ENCODE assay signal across 8 mouse cellular contexts in genomic region chrX:52453445-52454182, GRCm38 (mm10).
DNase-seq lines count a peak whose midpoint lies in the region; ATAC-seq and TF ChIP-seq lines count a peak whose summit lies in the region.

No protein-coding gene starts in this region.

- H3K36me3 ChIP-seq in embryonic facial prominence, embryonic 10.5 days (replicated peaks): no peaks in the 10 kb centered on the region
- H3K36me3 ChIP-seq in heart, adult 2 months (ENCODE audit: control insufficient read depth, insufficient read depth, low read length): no peaks in the 10 kb centered on the region
- H3K36me3 ChIP-seq in limb, embryonic 11.5 days (ENCODE audit: control insufficient read depth, insufficient read depth, low read length): no peaks in the 10 kb centered on the region
- no peaks in the 10 kb centered on the region for H3K36me3 ChIP-seq in splenic B cell, adult 2 months (ENCODE audit: control insufficient read depth, insufficient read depth, low read length, poor library complexity, severe bottlenecking)

- H3K4me1 ChIP-seq in embryonic facial prominence, embryonic 10.5 days: peaks cover 37% of the 10 kb centered on the region
- H3K4me1 ChIP-seq in heart, adult 2 months (ENCODE audit: control insufficient read depth, insufficient read depth, low read length): no peaks in the 10 kb centered on the region
- peaks cover 12% of the 10 kb centered on the region; the same call in 1 of the 2 replicates for H3K4me1 ChIP-seq in limb, embryonic 11.5 days (ENCODE audit: control insufficient read depth, insufficient read depth, low read length)

- H3K9ac ChIP-seq in heart, adult 2 months (ENCODE audit: low read depth, low read length): no peak overlapping the region
- no peak overlapping the region for H3K9ac ChIP-seq in limb, embryonic 11.5 days (ENCODE audit: low read length)

- H3K4me2 ChIP-seq in limb, embryonic 11.5 days (ENCODE audit: low read depth, severe bottlenecking): no peak overlapping the region

- no peak overlapping the region for H3K27ac ChIP-seq in embryonic facial prominence, embryonic 10.5 days (replicated peaks)
- no peak overlapping the region for H3K27ac ChIP-seq in heart, adult 2 months
- no peak overlapping the region for H3K27ac ChIP-seq in limb, embryonic 11.5 days (replicated peaks; ENCODE audit: low read depth, low read length)

- no peaks in the 10 kb centered on the region for H3K9me3 ChIP-seq in embryonic facial prominence, embryonic 10.5 days
- no peaks in the 10 kb centered on the region for H3K9me3 ChIP-seq in limb, embryonic 11.5 days (ENCODE audit: control insufficient read depth, low read length)

- ATAC-seq in limb, embryonic 11.5 days (ENCODE audit: insufficient number of reproducible peaks, low FRiP score, low TSS enrichment, low read depth): 0 out of 2 replicates have a peak, but pooled peaks have one; percentile 47

- 23% methylated on average over 6 of the region's 6 CpGs for WGBS in embryonic facial prominence, embryonic 10.5 days
- 26% methylated on average over 6 of the region's 6 CpGs for WGBS in heart, adult 2 months
- WGBS in limb, embryonic 11.5 days: 28% methylated on average over 6 of the region's 6 CpGs

- no peak overlapping the region for H3K4me3 ChIP-seq in embryonic facial prominence, embryonic 10.5 days
- H3K4me3 ChIP-seq in heart, adult 2 months: no peak overlapping the region
- H3K4me3 ChIP-seq in limb, embryonic 11.5 days (ENCODE audit: low read depth, low read length): no peak overlapping the region

- H3K27me3 ChIP-seq in embryonic facial prominence, embryonic 10.5 days (replicated peaks; ENCODE audit: low read depth, poor library complexity, severe bottlenecking): peaks cover 6% of the 10 kb centered on the region
- no peaks in the 10 kb centered on the region for H3K27me3 ChIP-seq in heart, adult 2 months (ENCODE audit: control insufficient read depth, insufficient read depth, low read length)
- no peaks in the 10 kb centered on the region for H3K27me3 ChIP-seq in limb, embryonic 11.5 days (ENCODE audit: control insufficient read depth, insufficient read depth, low read length)
- no peaks in the 10 kb centered on the region for H3K27me3 ChIP-seq in splenic B cell, adult 2 months (ENCODE audit: control insufficient read depth, insufficient read depth, low read length, poor library complexity, severe bottlenecking)

- DNase-seq in 3134 (ENCODE audit: extremely low read depth, insufficient read length, low spot score): peak; percentile 17
- peak; percentile 13 for DNase-seq in adrenal gland, adult 8-10 months
- peak; percentile 73 for DNase-seq in embryonic facial prominence, embryonic 10.5 days (ENCODE audit: low spot score)
- peak; percentile 49 to 67 for DNase-seq in heart, adult 2 months
- DNase-seq in kidney, adult 8-10 months: peak; percentile 55 to 63
- peak; percentile 77 for DNase-seq in limb, embryonic 11.5 days (ENCODE audit: low spot score)
- DNase-seq in natural killer cell, adult 2 months (ENCODE audit: low spot score in 2 of 2): peak; percentile 21 to 26
- peak; percentile 52 for DNase-seq in splenic B cell, adult 2 months (ENCODE audit: low read depth, low spot score)

- TF ChIP-seq EP300 in heart, adult 2 months (IDR thresholded peaks at IDR 0.05; ENCODE audit: insufficient read depth, low read depth, low read length): 0 out of 2 replicates have a peak, but pooled peaks have one; percentile 45

- peak; percentile 100 for TF ChIP-seq CTCF in heart, adult 2 months (IDR thresholded peaks at IDR 0.05)

- no peak for TF ChIP-seq POLR2A in heart, adult 2 months (IDR thresholded peaks at IDR 0.05; ENCODE audit: insufficient read depth, low read depth, low read length)

- no peaks in the 10 kb centered on the region for H3K79me2 ChIP-seq in heart, adult 2 months (replicated peaks; ENCODE audit: control insufficient read depth, insufficient read depth, low read length)

- intact Hi-C loops in heart, adult 2 months (cut with DNase I): loop anchor here (2.0 to 5.0 kb wide), 2 partner anchors 199 to 264 kb away; no protein-coding TSS in a partner anchor

Comparison
In these comparisons a context has a peak if more than half of its experiments do, and no peak if none do; other contexts are left out.
1. DNase-seq: peak in every context shown above with its lines; median percentile 77 in limb, embryonic 11.5 days; 73 in embryonic facial prominence, embryonic 10.5 days; 59 in kidney, adult 8-10 months; 58 in heart, adult 2 months; 52 in splenic B cell, adult 2 months; 24 in natural killer cell, adult 2 months; 17 in 3134; 13 in adrenal gland, adult 8-10 months.